Mouse (Mus musculus) bone marrow, adult 2 months (tissue): ENCODE measurements around the gene Mylpf. TPM values are rescaled to one million over a fixed set of nuclear protein-coding genes. Genes with fewer than 3 reads are reported as not detected.

ENCODE experiments used
- H3K27ac ChIP-seq: fragments of 200-500 bp; 2 replicates; pipeline ENCODE4 v1.5.1; 2012; ENCODE audit warnings: low read depth, mild to moderate bottlenecking, control low read depth, inconsistent platforms, low read length; ENCODE audit not compliant: control insufficient read depth, poor library complexity, insufficient read depth
- H3K4me1 ChIP-seq: fragments of 200-500 bp; 2 replicates; pipeline ENCODE4 v1.6.1; 2011; ENCODE audit warnings: low read length; ENCODE audit not compliant: control insufficient read depth, insufficient read depth
- H3K4me3 ChIP-seq: fragments of 200-500 bp; replicated peaks from 2 replicates; pipeline ENCODE3; 2011; ENCODE audit warnings: mild to moderate bottlenecking, low read depth, low read length, control low read depth; ENCODE audit not compliant: control insufficient read depth
- CTCF ChIP-seq: fragments of 200-500 bp; IDR thresholded peaks from 2 replicates; pipeline ENCODE4 v1.5.1; 2011; ENCODE audit warnings: low read length, control low read depth; ENCODE audit not compliant: control insufficient read depth, insufficient read depth
- POLR2A ChIP-seq: fragments of 200-500 bp; IDR thresholded peaks from 2 replicates; pipeline ENCODE4 v1.6.1; 2011; ENCODE audit warnings: low read depth, mild to moderate bottlenecking, control low read depth, low read length, borderline replicate concordance; ENCODE audit not compliant: control insufficient read depth
- WGBS: fragments of 180-500 bp; shearing (Covaris S2); methylation state at CpG from one replicate; pipeline ENCODE4 v1.1.7; 2018; 5-methylcytosine and 5-hydroxymethylcytosine counted together
- polyA plus RNA-seq: library from polyadenylated mRNA; stranded (reverse); fragments of >200 nt; gene quantifications from 2 replicates; pipeline ENCODE4 v1.2.4, GENCODE M21; 2011; ENCODE audit warnings: low replicate concordance; ENCODE audit not compliant: missing spikeins, insufficient read depth, insufficient read length

Gene Mylpf
- polyA plus RNA-seq, 1 experiment: 126 TPM

DNA sequence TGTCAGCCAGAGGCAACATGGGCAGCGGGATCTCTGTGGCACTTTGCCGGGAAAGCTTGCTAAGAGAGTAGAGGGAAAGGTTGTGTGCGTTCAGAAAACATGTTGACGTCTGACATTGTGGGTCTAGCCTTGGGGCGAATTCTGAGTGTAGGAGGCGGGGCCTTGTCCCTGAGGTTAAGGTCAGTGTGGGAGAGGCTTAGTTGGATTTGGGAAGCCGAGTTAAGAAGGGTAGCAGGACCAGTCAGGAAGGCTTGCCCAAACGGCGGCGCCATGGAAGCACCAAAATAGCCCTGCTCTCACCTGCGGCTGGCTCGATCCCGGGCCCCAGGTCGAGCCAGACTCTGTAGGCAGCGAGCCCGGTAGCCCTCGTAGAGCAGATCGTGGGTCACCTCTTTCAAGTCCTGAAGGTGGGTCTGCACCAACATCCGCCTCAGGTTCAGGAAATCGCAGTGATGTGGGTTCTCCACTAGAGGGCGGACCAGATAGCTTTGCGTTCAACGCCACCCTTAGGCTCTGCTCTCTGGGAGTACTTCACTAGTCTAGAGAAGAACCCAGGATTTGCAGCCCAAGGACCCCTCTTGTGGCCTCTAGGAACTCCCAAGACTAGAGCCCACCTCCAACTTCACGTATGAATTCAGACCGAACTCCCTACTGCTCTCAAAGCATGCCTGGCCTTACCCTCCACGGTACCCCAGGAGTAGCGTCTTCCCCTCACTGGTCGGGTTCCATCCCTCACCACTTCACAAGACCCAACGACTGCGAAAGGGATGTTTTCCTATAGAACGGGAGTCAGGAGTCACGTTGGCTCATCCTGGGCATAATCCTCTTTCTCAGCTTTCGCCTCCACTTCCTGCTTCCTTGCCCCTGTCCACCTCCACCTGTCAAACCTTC lies 6.5 kb downstream of the Mylpf start:
- TF ChIP-seq CTCF (peak; percentile 91), POLR2A (no peak)
- no peak overlapping the region for H3K27ac ChIP-seq
- WGBS: 45% methylated on average over 33 of the region's 33 CpGs
- no peak overlapping the region for H3K4me3 ChIP-seq
- H3K4me1 ChIP-seq: peaks cover 14% of the 10 kb centered on the region

DNA sequence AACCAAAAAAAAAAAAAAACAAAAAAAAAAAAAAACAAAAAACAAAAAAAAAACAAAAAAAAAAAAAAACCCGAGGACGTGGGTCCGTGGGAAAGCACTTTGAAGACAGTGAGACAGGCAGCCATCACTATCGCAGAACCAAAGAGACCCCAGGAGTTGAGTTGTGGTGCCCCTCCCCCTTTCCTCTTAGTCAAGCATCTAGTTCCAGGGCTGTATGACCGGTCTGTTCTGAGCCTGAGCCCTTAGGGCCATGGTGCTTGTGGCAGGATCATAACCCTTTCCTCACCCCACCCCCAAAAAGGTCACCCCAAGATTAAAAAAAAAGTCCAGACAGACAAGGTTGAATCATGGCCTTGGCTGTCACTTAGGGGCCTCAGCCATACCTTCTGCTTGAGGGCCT lies 7.6 kb downstream of the Mylpf start:
- Histone ChIP-seq H3K27ac (no peak overlapping the region), H3K4me3 (no peak overlapping the region), H3K4me1 (peaks cover 13% of the 10 kb centered on the region)
- TF ChIP-seq CTCF: no peak
- no peak for TF ChIP-seq POLR2A
- WGBS: 76% methylated on average over 5 of the region's 5 CpGs

DNA sequence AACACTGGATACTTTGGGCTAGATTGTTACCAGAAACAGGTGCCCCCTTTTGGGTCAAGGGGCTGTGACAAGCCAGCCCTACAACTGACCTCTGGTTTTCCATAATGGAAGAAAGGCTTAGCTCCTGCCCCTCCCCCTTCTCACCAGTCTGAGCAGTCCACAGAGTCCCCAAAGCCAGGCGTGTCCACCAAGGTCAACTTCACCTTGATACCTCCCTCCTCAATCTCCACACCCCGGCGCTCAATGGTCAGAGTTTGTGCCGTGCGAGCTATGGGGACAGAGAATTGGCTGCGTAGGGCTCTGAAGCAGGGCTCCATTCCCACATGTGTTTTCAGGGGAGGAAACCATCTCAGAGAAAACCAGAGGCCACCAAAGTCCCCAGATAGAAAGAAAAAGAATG lies 8.8 kb downstream of the Mylpf start:
- WGBS: 56% methylated on average over 6 of the region's 6 CpGs
- Histone ChIP-seq H3K4me1 (peaks cover 13% of the 10 kb centered on the region), H3K4me3 (peak overlapping the region; percentile 68)

DNA sequence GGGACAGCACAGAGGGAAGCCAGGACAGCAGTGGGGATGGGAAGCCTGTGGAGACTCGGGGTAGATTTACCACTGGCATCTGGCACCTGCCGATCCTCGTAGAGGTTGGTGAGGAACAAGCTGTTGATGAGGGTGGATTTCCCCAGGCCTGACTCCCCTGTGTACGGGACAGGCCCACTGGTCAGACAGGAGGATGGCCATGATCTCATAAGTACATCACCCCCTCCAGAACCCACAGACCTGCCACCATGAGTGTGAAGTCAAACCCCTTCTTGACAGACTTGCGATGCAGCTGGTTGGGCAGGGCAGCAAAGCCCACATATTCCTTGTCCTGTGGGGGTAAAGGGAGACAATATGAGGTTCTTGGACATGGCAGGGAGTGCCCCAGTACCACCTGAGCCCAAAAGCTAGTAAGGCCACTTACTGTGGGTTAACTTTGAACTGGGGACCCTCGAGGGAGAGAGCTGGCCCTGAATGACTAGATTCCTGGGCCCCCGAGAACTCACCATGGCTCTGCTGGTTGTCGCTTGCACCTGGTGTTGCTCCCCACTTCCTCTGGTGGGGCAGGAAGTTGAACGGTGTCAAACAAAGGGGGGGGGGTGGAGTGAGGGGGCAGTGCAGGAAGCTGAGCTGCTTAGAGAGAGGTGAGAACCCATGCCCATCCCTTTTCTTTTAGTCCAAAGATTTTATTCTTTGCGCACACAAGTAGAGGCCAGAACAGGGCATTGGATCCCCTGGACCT lies 9.4 kb downstream of the Mylpf start:
- peak overlapping the region; percentile 68 for H3K4me3 ChIP-seq
- H3K27ac ChIP-seq: peak overlapping the region; percentile 89
- H3K4me1 ChIP-seq: peaks cover 13% of the 10 kb centered on the region
- TF ChIP-seq CTCF (no peak), POLR2A (no peak)
- WGBS: 6% methylated on average over 10 of the region's 10 CpGs

More for the DNA sequence above, 8.8 kb downstream of the Mylpf start:
- no peak for TF ChIP-seq POLR2A
- TF ChIP-seq CTCF: no peak
- peak overlapping the region; percentile 89 for H3K27ac ChIP-seq

DNA sequence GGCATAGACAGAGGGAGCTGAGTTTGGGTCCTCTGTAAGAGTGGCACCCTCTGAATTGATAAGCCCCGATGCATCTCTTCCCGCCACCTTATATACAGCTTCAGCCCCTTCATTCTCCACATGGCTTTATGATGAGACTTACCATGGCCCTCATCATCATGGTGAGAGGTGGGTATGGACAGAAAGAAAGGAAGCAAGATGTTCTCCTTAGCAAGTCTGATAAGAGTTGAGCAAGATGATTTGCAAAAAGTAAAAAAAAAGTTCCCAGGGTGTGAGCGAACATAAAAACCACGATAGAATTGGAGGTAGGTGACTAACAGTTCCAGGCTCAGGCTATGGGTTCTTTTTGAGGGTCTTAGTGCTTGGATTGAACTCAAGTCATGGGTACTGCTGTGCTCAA lies 10.0 kb downstream of the Mylpf start:
- H3K4me1 ChIP-seq: peaks cover 13% of the 10 kb centered on the region
- peak overlapping the region; percentile 5 for H3K4me3 ChIP-seq
- H3K27ac ChIP-seq: peak overlapping the region; percentile 89
- TF ChIP-seq POLR2A (no peak), CTCF (no peak)
- 18% methylated on average over 4 of the region's 4 CpGs for WGBS

DNA sequence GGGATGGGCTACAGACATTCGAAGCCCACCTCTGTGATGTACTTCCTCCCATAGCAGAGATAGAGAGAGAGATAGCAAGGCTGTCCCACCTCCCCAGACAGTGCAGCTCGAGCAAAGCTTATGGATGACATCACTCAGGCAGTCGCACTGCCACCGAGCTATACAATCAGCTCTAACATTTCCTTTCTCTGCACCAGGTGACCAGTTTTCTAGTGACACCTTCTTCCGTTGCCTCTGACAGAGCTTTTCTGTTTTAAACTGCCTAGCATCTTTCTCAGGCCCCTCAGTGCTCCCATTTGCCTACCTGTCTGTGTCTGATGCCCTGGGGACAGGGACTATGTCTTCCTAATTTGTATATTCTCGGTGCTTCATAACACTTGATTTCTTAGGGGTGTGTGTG lies 11.8 kb downstream of the Mylpf start:
- Histone ChIP-seq H3K4me1 (peaks cover 13% of the 10 kb centered on the region), H3K4me3 (no peak overlapping the region), H3K27ac (no peak overlapping the region)
- TF ChIP-seq POLR2A (no peak), CTCF (no peak)
- 71% methylated on average over 6 of the region's 6 CpGs for WGBS

DNA sequence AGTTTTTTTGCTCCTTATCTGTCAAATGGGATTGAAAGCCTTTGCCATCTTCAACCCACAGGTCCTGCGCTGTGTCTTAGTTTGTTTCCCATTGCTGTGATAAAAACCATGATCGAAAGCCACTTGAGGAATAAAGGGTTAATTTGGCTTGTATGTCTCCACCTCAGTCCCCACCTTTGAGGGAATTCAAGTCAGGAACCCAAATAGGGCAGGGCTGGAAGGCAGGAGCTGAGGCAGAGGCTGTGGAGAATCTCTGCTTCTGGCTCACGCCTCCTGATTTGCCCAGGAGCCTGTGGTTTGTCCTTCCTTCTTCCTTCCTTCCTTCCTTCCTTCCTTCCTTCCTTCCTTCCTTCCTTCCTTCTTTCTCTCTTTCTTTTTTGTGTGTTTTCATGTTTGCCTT lies 14.4 kb downstream of the Mylpf start:
- Histone ChIP-seq H3K4me1 (peaks cover 5% of the 10 kb centered on the region), H3K27ac (no peak overlapping the region), H3K4me3 (no peak overlapping the region)
- TF ChIP-seq POLR2A: no peak
- TF ChIP-seq CTCF: no peak
- 86% methylated on average over 3 of the region's 3 CpGs for WGBS
